Mouse (Mus musculus) left cerebral cortex, postnatal 25 days (tissue): ENCODE data around the gene Ugt1a6b. TPM values are rescaled to one million over a fixed set of nuclear protein-coding genes. Genes with fewer than 3 reads are reported as not detected.
"Not testable (repeated sequence)": the region's sequence is repeated elsewhere in the genome, so short reads cannot be mapped to it uniquely, and the experiment has no call there.

Experiments
- DNase-seq, 2 experiments: peaks; one replicate each; pipeline ENCODE4 v3.0.0; 2022; ENCODE audit warnings: low spot score in 2 of 2, mixed read lengths in 1 of 2
- intact Hi-C: fragments of 180-260 bp; cut with DNase I; formaldehyde crosslinking; loops from one replicate; pipeline ENCODE4 v1.15.1; 2025
- total RNA-seq, 2 experiments: library from RNA; stranded (reverse); gene quantifications; 2 replicates each; pipeline ENCODE4 v1.2.3; 2021

Ugt1a6b gene
- not detected for total RNA-seq

GRCm38 (mm10) chr1:88103019-88103418, at the start of gene Ugt1a6b:
Gene Ugt1a6b, plus strand, starts transcription at chr1:88103252.
- DNase-seq, intact Hi-C loops: not testable (repeated sequence)

GRCm38 (mm10) chr1:88055088-88055487, 48.0 kb upstream of the Ugt1a6b start, which contains the start of gene Ugt1a10:
Gene Ugt1a10, plus strand, starts transcription at chr1:88055388.
- no peak for DNase-seq
- intact Hi-C loops = no loop called here

- DNase-seq, intact Hi-C loops: not testable (repeated sequence)
These were observed 36.5 kb upstream of the Ugt1a6b start for GRCm38 (mm10) chr1:88066472-88067102.

- intact Hi-C loops = no loop called here
- DNase-seq = no peak
These were observed 32.6 kb upstream of the Ugt1a6b start, which contains the start of gene Ugt1a9 for GRCm38 (mm10) chr1:88070495-88070894. Gene Ugt1a9, plus strand, starts transcription at chr1:88070800.

- DNase-seq = no peak
- intact Hi-C loops = no loop called here
These were observed 32.1 kb upstream of the Ugt1a6b start for GRCm38 (mm10) chr1:88070902-88071301.

GRCm38 (mm10) chr1:88074471-88074870, 28.6 kb upstream of the Ugt1a6b start:
- no peak for DNase-seq
- intact Hi-C loops = no loop called here

- intact Hi-C loops = no loop called here
- no peak for DNase-seq
These were observed 25.9 kb upstream of the Ugt1a6b start for GRCm38 (mm10) chr1:88077128-88077527.

GRCm38 (mm10) chr1:88081670-88082069, 21.4 kb upstream of the Ugt1a6b start:
- intact Hi-C loops = no loop called here
- no peak for DNase-seq

- no peak for DNase-seq
- intact Hi-C loops = no loop called here
These were observed 16.9 kb upstream of the Ugt1a6b start for GRCm38 (mm10) chr1:88086125-88086524.

GRCm38 (mm10) chr1:88087513-88087912, 15.5 kb upstream of the Ugt1a6b start, which contains the start of gene Ugt1a8:
Gene Ugt1a8, plus strand, starts transcription at chr1:88087813.
- DNase-seq = no peak
- intact Hi-C loops = no loop called here

GRCm38 (mm10) chr1:88092341-88092740, 10.7 kb upstream of the Ugt1a6b start:
- DNase-seq = no peak
- intact Hi-C loops = no loop called here

GRCm38 (mm10) chr1:88094270-88094676, 8.8 kb upstream of the Ugt1a6b start:
- intact Hi-C loops = not testable (repeated sequence)
- DNase-seq = peak in 1 of 2 experiments; percentile 1

GRCm38 (mm10) chr1:88094941-88095492, 8.0 kb upstream of the Ugt1a6b start, which contains the start of gene Ugt1a7c:
Gene Ugt1a7c, plus strand, starts transcription at chr1:88095062.
- peak in 1 of 2 experiments; percentile 2 for DNase-seq
- intact Hi-C loops = no loop called here

- intact Hi-C loops, DNase-seq: not testable (repeated sequence)
These were observed 4.5 kb upstream of the Ugt1a6b start for GRCm38 (mm10) chr1:88098546-88098945.

GRCm38 (mm10) chr1:88099691-88100090, 3.4 kb upstream of the Ugt1a6b start:
- DNase-seq, intact Hi-C loops: not testable (repeated sequence)

- peak in 1 of 2 experiments; percentile 8 for DNase-seq
- intact Hi-C loops = not testable (repeated sequence)
These were observed 831 bp downstream of the Ugt1a6b start for GRCm38 (mm10) chr1:88103697-88104468.

GRCm38 (mm10) chr1:88104667-88105430, 1.8 kb downstream of the Ugt1a6b start:
- DNase-seq = no peak
- intact Hi-C loops = no loop called here

GRCm38 (mm10) chr1:88105656-88106055, 2.6 kb downstream of the Ugt1a6b start:
- intact Hi-C loops = no loop called here
- no peak for DNase-seq

- DNase-seq, intact Hi-C loops: not testable (repeated sequence)
These were observed 6.0 kb downstream of the Ugt1a6b start for GRCm38 (mm10) chr1:88109027-88109557.
